Mouse (Mus musculus) 416B (cell line): ENCODE measurements around the gene Apom.
"Not testable (repeated sequence)": the region's sequence is repeated elsewhere in the genome, so short reads cannot be mapped to it uniquely, and the experiment has no call there.

Source experiments
- DNase-seq: peaks from one replicate; pipeline ENCODE4 v3.0.0; 2011; ENCODE audit warnings: low read depth

Apom gene

GRCm38 (mm10) chr17:35127017-35127416 is 4.8 kb downstream of the Apom start:
- DNase-seq, result peak; percentile 63

GRCm38 (mm10) chr17:35126206-35126611 is 5.6 kb downstream of the Apom start, which contains the start of gene D17H6S53E:
Gene D17H6S53E (plus strand): TSS chr17:35126373.
- DNase-seq, result peak; percentile 66

DNA sequence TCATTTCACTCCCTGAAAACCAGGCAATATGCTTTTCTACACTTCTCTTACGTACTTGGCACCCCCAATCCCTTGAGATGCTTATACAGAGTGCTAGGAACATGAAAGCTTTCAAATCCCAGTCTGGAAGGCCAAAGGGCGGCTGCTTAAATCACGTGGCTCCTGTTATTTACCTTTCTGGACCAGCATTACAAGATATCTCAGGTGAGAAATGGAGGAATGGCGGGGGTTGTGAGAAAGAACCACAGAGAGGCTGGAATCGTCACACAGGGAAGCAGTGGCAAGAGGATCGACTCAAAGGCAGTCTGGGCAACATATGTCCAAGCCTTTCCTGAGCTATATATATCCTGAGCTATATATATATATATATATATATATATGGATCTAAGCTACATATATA is 6.3 kb downstream of the Apom start:
- DNase-seq, result no peak

DNA sequence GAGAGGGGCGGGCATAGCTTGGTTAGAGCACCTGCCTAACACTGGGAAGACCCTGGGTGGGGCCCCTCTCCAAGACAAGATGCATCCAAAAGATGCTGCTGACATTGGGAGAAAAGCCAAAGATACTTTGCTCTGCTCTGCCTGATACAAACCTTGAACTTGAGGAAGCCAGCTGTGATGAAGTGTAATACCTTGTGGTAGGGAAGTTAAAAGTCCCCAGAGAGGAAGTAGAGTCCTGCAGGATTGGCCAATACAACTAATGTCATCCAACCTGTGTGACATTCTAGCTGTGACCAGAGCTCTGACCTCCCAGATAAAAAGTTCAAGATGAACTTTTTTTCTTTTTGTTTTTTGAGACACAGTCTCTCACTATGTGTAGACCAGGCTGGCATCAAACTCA is 6.8 kb downstream of the Apom start:
- DNase-seq, result peak; percentile 53

DNA sequence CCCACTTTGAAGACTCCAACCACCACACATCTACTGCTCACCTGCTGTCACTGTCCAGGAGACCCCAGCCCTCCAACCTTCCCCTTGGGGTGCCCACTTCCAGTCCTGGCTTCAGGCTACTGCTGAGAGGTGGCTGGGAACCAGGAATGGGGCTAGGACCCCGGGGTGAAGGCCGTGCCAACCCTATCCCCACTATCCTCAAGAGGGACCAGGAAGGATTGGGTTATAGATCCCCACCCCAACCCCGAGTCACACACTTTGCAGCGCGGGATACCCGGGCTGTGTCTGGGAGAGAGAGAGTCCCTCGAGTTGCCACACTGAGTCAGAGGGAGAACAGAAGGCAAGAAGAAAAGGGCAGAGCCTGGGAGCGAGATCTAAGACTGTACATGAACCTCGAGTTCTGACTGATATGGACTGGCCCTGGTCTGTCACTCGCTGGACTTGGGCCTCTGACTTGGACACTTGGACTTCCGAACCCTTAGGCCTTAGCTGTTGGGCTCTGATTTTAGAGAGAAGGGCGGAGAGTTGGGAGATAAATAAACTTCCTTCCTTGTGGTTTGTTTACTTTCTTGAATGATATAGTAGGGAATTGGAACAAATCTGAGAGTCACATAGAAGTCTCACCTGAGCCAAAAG is 7.5 kb downstream of the Apom start:
- DNase-seq, result not testable (repeated sequence)

DNA sequence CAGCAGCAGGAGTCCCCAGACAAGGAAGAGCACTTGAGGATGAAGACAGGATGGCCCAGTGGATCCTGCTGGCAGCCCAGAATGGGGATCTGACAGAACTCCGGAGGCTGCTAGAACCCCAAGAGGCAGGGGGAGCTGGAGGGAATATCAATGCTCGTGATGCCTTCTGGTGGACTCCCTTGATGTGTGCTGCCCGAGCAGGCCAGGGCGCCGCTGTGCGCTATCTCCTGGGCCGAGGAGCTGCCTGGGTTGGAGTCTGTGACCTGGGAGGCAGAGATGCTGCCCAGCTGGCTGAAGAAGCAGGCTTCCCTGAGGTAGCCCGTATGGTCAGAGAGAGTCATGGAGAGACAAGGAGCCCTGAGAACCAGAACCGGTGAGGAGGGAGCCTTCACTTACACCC is 8.6 kb downstream of the Apom start:
- DNase-seq, result not testable (repeated sequence)

- DNase-seq, result peak; percentile 82
Observed at GRCm38 (mm10) chr17:35121871-35122303, 10.0 kb downstream of the Apom start, which contains the start of gene Csnk2b. Gene Csnk2b (minus strand): TSS chr17:35122053.

- DNase-seq, result peak; percentile 99
Observed at GRCm38 (mm10) chr17:35121143-35121799, 10.6 kb downstream of the Apom start, which contains the start of gene Gpank1. Gene Gpank1 (plus strand): TSS chr17:35121455.

DNA sequence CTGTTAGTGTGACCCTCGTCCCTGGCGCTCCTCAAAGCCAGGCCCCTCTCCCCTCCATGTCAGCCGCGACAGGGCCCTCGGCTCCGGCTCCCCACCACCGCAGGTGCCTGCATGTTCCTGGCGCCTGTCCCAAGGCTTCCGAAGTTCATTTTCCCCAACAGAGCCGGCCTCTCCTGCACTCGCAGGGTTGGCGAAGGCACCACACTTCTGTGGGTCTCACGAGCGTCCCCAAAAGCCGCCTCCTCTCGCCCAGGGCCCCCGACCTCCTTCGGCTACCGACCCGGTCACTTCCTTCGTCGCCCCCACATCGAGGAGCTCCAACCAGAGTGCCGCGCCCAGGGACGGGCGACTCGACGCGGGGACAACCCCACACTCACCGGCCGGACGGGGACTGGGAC is 11.1 kb downstream of the Apom start:
- no peak for DNase-seq

- DNase-seq, result peak; percentile 72
Observed at GRCm38 (mm10) chr17:35115046-35116019, 16.5 kb downstream of the Apom start, which contains the start of gene Ly6g5b. Gene Ly6g5b (minus strand): TSS chr17:35115428.

GRCm38 (mm10) chr17:35111774-35112173 is 20.1 kb downstream of the Apom start:
- DNase-seq, result no peak

- no peak for DNase-seq
Observed at GRCm38 (mm10) chr17:35108097-35108496, 23.8 kb downstream of the Apom start, which contains the start of gene Ly6g5c. Gene Ly6g5c (plus strand): TSS chr17:35108279.

DNA sequence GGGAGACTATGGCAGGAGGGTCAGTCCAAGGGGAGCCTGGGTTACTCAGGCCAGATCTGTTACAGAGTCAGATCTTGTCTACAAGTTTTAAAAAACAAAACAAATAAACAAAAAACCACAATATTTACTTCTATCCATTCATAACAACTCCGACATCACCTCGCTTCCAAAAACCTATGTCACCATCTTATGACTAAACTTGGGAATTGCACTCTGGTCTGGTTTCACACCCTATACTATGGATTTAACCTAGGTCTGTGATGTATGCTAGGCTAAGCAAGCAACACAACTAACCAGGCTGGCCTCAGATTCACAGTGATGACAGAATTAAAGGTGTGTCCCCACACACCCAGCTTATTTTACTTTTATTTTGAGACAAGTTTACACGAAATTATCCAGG is 25.3 kb downstream of the Apom start:
- DNase-seq, result peak; percentile 47

DNA sequence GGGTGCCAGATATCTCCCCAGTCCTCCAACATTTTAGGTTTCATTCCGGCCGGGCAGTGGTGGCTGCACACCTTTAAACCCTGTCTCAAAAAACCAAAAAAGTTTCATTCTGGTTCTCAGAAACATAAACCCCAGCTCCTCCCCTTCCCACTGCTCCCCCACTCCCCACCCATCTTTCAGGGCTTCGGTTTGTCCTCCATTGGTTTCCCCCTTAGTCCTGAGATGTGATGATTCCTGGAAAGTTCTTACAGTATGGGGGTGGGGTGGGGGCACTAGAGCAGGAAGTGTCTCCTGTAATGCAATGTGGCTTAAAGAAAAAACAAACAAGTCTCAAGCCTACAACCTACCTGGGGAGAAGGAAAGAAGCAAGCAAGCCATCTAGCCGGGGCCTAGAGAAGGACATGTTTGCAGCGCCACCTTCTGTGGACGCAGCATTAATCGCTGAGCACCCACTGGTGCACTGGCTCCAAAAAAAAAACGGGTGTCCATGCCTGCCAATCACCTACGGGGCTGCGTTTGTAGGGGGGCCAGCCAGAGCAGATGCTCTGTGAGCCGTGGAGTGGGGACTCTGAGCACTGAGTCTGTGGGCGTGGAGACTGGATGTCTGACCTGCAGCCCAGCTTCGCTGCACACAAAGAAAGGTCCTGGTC is 26.0 kb downstream of the Apom start:
- peak; percentile 64 for DNase-seq

- DNase-seq, result no peak
Observed at GRCm38 (mm10) chr17:35104754-35105153, 27.1 kb downstream of the Apom start.

- DNase-seq, result no peak
Observed at GRCm38 (mm10) chr17:35104079-35104478, 27.8 kb downstream of the Apom start.

DNA sequence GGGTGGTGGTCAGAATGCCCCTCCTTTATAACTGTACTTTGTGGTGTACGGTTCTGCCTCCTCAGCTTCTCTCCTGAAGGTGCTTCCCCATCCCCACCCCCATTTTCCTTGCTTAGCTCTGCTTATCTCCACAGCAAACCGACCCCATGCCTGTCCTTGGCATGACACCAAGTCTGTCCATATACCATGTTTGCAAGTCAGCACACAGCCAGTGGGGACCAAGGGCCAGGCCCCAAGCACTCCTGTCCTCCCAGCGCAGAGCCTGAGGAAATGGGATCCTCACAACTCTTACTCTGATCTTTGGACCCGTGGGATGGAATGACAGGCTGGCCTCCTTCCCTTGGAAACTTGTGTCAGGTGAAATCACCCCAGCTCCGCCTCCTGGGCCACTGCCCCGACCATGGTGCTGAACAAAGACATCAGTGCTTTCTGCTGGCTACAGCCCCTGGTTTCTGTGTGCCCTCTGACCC is 28.6 kb downstream of the Apom start:
- peak; percentile 53 for DNase-seq

- DNase-seq, result no peak
Observed at GRCm38 (mm10) chr17:35102299-35102698, 29.6 kb downstream of the Apom start.

GRCm38 (mm10) chr17:35101161-35101560 is 30.7 kb downstream of the Apom start:
- no peak for DNase-seq

DNA sequence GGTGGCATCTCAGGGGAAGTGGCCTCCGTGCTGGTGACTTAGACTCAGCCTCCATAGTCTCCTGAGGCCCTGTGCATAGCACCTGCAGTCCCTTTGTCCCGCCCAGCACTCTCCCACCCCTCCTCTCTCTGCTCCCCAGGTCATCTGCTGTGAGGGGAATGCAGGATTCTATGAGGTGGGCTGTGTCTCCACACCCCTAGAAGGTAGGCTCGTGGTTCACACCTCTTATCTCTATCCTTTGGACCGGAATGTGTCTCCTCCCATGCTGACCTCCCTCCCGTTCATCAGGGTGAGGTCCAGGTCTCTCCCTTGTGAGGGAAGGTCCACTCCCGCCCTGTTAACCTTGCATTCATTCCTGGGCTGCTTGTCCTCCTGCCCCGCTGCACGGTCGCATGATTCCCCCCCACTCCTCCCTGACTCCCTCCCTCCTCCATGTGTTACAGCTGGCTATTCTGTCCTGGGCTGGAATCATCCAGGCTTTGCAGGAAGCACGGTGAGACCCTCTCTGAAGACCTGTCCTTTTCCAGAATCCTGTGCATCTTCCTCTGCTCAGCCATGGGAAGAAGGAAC is 31.6 kb downstream of the Apom start:
- no peak for DNase-seq

DNA sequence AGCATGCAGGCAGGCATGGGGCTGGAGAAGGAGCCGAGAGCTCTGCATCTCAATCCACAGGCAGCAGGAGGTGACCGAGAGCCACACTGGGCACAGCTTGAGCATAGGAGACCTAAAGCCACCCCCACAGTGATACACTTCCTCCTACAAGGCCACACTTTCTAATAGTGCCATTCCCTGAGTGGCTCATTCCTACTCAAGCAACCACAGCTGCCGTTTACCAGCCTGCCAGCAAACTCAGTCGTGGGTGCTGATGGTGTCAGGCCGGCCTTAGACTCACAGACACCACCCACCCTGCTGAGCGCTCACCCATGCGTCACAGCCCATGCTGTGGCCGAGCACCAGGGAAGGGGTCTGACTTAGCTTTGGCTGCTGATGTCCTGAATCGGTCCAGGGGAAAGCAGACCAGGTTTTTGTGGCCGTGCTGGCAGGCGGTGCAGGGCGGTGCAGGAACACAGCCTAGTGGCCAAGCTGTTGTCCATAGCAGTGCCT is 34.6 kb downstream of the Apom start:
- DNase-seq, result no peak
